Mouse (Mus musculus) embryonic facial prominence, embryonic 13.5 days (tissue): ENCODE data around the gene Ctnnal1. TPM values are rescaled to one million over a fixed set of nuclear protein-coding genes. Genes with fewer than 3 reads are reported as not detected.

Experiments
- ATAC-seq: fragments of 200-750 bp; cut with Nextera tagmentation; 2 replicates; pipeline ENCODE4 v1.8.0; 2017; ENCODE audit warnings: low read depth; ENCODE audit not compliant: insufficient number of reproducible peaks, insufficient read depth, low FRiP score, low TSS enrichment
- H3K27ac ChIP-seq: fragments of 300-500 bp; sonication (generic); 2 replicates; pipeline ENCODE4 v1.5.1; 2015; ENCODE audit warnings: moderate library complexity, mild to moderate bottlenecking, inconsistent platforms
- H3K27me3 ChIP-seq: fragments of 300-500 bp; sonication (generic); 2 replicates; pipeline ENCODE4 v1.6.1; 2015; ENCODE audit warnings: mild to moderate bottlenecking, inconsistent platforms
- H3K36me3 ChIP-seq: fragments of 300-500 bp; sonication (generic); 2 replicates; pipeline ENCODE4 v1.6.1; 2015; ENCODE audit warnings: mild to moderate bottlenecking, inconsistent platforms
- H3K4me1 ChIP-seq: fragments of 300-500 bp; sonication (generic); 2 replicates; pipeline ENCODE4 v1.6.1; 2015; ENCODE audit warnings: inconsistent platforms
- H3K4me2 ChIP-seq: fragments of 300-500 bp; sonication (generic); 2 replicates; pipeline ENCODE4 v1.6.1; 2015; ENCODE audit warnings: moderate library complexity, mild to moderate bottlenecking, inconsistent platforms
- H3K4me3 ChIP-seq: fragments of 300-500 bp; sonication (generic); 2 replicates; pipeline ENCODE4 v1.5.1; 2015; ENCODE audit warnings: mild to moderate bottlenecking, inconsistent platforms
- H3K9ac ChIP-seq: fragments of 300-500 bp; sonication (generic); 2 replicates; pipeline ENCODE4 v1.6.1; 2015; ENCODE audit warnings: mild to moderate bottlenecking, inconsistent platforms
- H3K9me3 ChIP-seq: fragments of 300-500 bp; sonication (generic); 2 replicates; pipeline ENCODE4 v1.6.1; 2016; ENCODE audit warnings: inconsistent platforms
- WGBS: fragments of 180-500 bp; shearing (Covaris S2); methylation state at CpG from one replicate; pipeline ENCODE4 v1.1.7; 2015; ENCODE audit warnings: mixed read lengths; 5-methylcytosine and 5-hydroxymethylcytosine counted together
- polyA plus RNA-seq: library from polyadenylated mRNA; unstranded; fragments of >200 nt; fragmentation: Nextera tagmentation; extraction: Ambion mirVana; gene quantifications from 2 replicates; pipeline ENCODE4 v1.2.1, GENCODE M21; 2015

The Ctnnal1 gene
- polyA plus RNA-seq, 1 experiment from 2014 or later, result 27.7 TPM

GRCm38 (mm10) chr4:56831998-56832397, 33.0 kb downstream of the Ctnnal1 start:
- H3K4me3 ChIP-seq, result no peak overlapping the region
- no peaks in the 10 kb centered on the region for H3K9me3 ChIP-seq
- no peak for ATAC-seq
- H3K36me3 ChIP-seq, result peaks cover 39% of the 10 kb centered on the region
- no peak overlapping the region for H3K9ac ChIP-seq
- no peak overlapping the region for H3K4me2 ChIP-seq
- 0 out of 2 replicates have a peak, but pooled peaks cover 7% of the 10 kb centered on the region for H3K4me1 ChIP-seq
- no peaks in the 10 kb centered on the region for H3K27me3 ChIP-seq
- H3K27ac ChIP-seq, result no peak overlapping the region
- WGBS, result 88% methylated on average over 7 of the region's 7 CpGs

GRCm38 (mm10) chr4:56831013-56831609, 33.9 kb downstream of the Ctnnal1 start:
- Histone ChIP-seq H3K9me3 (no peaks in the 10 kb centered on the region), H3K4me1 (0 out of 2 replicates have a peak, but pooled peaks cover 7% of the 10 kb centered on the region), H3K4me3 (no peak overlapping the region), H3K9ac (no peak overlapping the region), H3K36me3 (peaks cover 32% of the 10 kb centered on the region), H3K27ac (no peak overlapping the region), H3K27me3 (no peaks in the 10 kb centered on the region), H3K4me2 (no peak overlapping the region)
- no peak for ATAC-seq
- WGBS, result 64% methylated on average over 13 of the region's 13 CpGs

DNA sequence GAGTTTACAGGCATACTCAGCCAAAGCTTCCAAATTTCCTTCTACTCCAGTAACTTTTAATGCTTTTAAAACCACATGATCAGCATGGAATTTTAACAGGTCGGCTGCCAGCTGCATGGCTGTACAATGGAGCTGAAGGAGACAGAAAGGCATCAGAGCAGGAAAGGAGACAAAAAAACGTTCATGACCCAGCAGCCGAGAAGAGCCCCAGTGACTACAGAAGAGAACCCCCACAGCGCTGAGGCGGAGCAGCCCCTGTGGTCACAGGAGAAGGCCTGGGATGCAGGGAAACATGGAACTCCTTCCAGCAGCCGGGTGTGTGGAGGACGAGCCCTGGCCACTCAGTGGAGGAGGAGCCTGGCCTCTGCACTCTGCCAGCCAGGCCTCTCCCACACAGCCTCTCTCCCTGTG, 35.5 kb downstream of the Ctnnal1 start:
- peaks cover 27% of the 10 kb centered on the region for H3K36me3 ChIP-seq
- WGBS, result 58% methylated on average over 7 of the region's 7 CpGs
- no peak overlapping the region for H3K4me3 ChIP-seq
- H3K4me2 ChIP-seq, result no peak overlapping the region
- no peak overlapping the region for H3K27ac ChIP-seq
- H3K9ac ChIP-seq, result no peak overlapping the region
- 0 out of 2 replicates have a peak, but pooled peaks cover 7% of the 10 kb centered on the region for H3K4me1 ChIP-seq
- no peaks in the 10 kb centered on the region for H3K9me3 ChIP-seq
- no peaks in the 10 kb centered on the region for H3K27me3 ChIP-seq
- ATAC-seq, result no peak

DNA sequence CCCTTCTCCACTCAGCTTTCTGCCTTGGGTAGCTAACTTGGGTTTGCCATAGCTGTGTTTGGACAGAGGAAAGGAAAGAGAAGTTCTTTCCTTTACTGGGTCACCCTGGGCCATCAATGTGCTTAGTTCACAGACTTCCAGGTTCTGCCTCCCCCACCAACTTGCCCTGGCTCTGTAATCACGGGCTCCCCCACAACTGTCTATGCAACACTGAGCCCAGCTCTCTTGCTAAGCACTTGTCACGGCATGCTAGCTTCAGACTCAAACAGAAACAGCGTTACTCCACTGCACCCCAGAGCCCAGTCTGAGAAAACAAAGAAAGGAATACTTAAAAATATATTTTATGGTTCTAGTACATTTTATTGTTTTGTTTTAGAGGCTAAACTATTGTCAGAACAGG, 36.1 kb downstream of the Ctnnal1 start:
- ATAC-seq, result no peak
- WGBS, result 84% methylated on average over 3 of the region's 3 CpGs
- Histone ChIP-seq H3K4me1 (0 out of 2 replicates have a peak, but pooled peaks cover 7% of the 10 kb centered on the region), H3K4me2 (no peak overlapping the region), H3K9me3 (no peaks in the 10 kb centered on the region), H3K36me3 (peaks cover 27% of the 10 kb centered on the region), H3K27ac (no peak overlapping the region), H3K4me3 (no peak overlapping the region), H3K27me3 (no peaks in the 10 kb centered on the region), H3K9ac (no peak overlapping the region)

DNA sequence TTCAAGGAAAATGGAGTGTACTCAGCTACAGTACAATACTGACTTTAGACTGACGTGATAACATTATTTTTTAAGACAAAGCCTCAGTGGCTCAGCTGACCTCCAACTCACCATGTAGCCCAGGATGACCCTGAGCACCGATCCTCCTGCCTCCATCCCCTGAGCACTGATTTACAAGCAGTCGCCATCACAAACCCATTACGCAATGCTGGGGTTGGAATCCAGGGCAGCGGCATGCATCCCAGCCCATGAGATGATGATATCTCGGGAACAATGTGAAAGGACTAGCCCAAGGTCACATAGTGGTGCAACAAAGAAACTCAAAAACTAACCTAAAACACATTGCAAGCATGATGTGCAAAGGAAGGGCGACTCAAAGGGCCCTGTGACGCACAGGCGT, 40.8 kb downstream of the Ctnnal1 start:
- 0 out of 2 replicates have a peak, but pooled peaks cover under 1% of the 10 kb centered on the region for H3K4me1 ChIP-seq
- no peaks in the 10 kb centered on the region for H3K27me3 ChIP-seq
- H3K36me3 ChIP-seq, result peaks cover 16% of the 10 kb centered on the region
- no peak overlapping the region for H3K4me3 ChIP-seq
- H3K9me3 ChIP-seq, result no peaks in the 10 kb centered on the region
- 91% methylated on average over 9 of the region's 9 CpGs for WGBS
- ATAC-seq, result no peak
- no peak overlapping the region for H3K4me2 ChIP-seq
- no peak overlapping the region for H3K27ac ChIP-seq
- H3K9ac ChIP-seq, result no peak overlapping the region; the same call in 1 of the 2 replicates

GRCm38 (mm10) chr4:56820017-56820550, 44.9 kb downstream of the Ctnnal1 start:
- no peaks in the 10 kb centered on the region for H3K9me3 ChIP-seq
- 0 out of 2 replicates have a peak, but pooled peaks cover 5% of the 10 kb centered on the region for H3K36me3 ChIP-seq
- ATAC-seq, result no peak
- no peak overlapping the region for H3K27ac ChIP-seq
- H3K9ac ChIP-seq, result no peak overlapping the region
- H3K4me3 ChIP-seq, result no peak overlapping the region
- H3K4me2 ChIP-seq, result no peak overlapping the region
- H3K27me3 ChIP-seq, result no peaks in the 10 kb centered on the region
- H3K4me1 ChIP-seq, result no peaks in the 10 kb centered on the region

- Histone ChIP-seq H3K36me3 (peaks cover 16% of the 10 kb centered on the region; the same call in 1 of the 2 replicates), H3K9me3 (no peaks in the 10 kb centered on the region), H3K4me1 (no peaks in the 10 kb centered on the region), H3K27ac (no peak overlapping the region), H3K4me3 (no peak overlapping the region), H3K27me3 (no peaks in the 10 kb centered on the region), H3K9ac (no peak overlapping the region), H3K4me2 (no peak overlapping the region)
- 68% methylated on average over 8 of the region's 8 CpGs for WGBS
- ATAC-seq, result no peak
Observed at GRCm38 (mm10) chr4:56815131-56815530, 49.9 kb downstream of the Ctnnal1 start.

- ATAC-seq, result no peak
- H3K4me3 ChIP-seq, result no peak overlapping the region
- no peak overlapping the region for H3K4me2 ChIP-seq
- no peak overlapping the region for H3K27ac ChIP-seq
- no peak overlapping the region for H3K9ac ChIP-seq
- H3K27me3 ChIP-seq, result no peaks in the 10 kb centered on the region
- H3K36me3 ChIP-seq, result peaks cover 31% of the 10 kb centered on the region
- 81% methylated on average over 4 of the region's 4 CpGs for WGBS
- no peaks in the 10 kb centered on the region for H3K4me1 ChIP-seq
- no peaks in the 10 kb centered on the region for H3K9me3 ChIP-seq
Observed at GRCm38 (mm10) chr4:56812096-56812495, 52.9 kb downstream of the Ctnnal1 start.

GRCm38 (mm10) chr4:56811642-56812041, 53.3 kb downstream of the Ctnnal1 start:
- Histone ChIP-seq H3K9me3 (no peaks in the 10 kb centered on the region), H3K4me2 (no peak overlapping the region), H3K27me3 (no peaks in the 10 kb centered on the region), H3K36me3 (peaks cover 35% of the 10 kb centered on the region), H3K27ac (no peak overlapping the region), H3K4me3 (no peak overlapping the region), H3K4me1 (no peaks in the 10 kb centered on the region), H3K9ac (no peak overlapping the region)
- no peak for ATAC-seq
- 58% methylated on average over 3 of the region's 3 CpGs for WGBS

DNA sequence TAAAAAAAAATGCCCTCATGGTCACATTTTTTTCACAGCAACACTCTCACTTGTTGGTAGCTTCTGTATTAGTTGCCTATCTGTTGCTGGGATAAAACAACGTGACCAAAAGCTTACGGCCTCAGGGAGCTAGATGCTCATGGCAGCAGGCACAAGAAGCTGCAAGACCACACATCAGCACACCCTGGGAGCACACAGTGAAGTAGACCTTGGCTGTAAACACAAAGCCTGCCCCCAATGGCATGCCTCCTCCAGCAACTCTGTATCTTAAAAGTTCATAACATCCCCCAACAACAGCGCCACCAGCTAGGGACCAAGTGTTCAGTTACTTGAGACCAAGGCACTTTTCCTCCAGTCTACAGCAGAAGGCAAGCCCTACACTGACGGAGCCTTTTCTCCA, 55.9 kb downstream of the Ctnnal1 start:
- no peak overlapping the region for H3K9ac ChIP-seq
- H3K9me3 ChIP-seq, result no peaks in the 10 kb centered on the region
- H3K4me2 ChIP-seq, result no peak overlapping the region
- peaks cover 2% of the 10 kb centered on the region; the same call in 1 of the 2 replicates for H3K4me1 ChIP-seq
- H3K36me3 ChIP-seq, result peaks cover 51% of the 10 kb centered on the region
- no peak overlapping the region for H3K4me3 ChIP-seq
- H3K27me3 ChIP-seq, result no peaks in the 10 kb centered on the region
- WGBS, result 81% methylated on average over 4 of the region's 4 CpGs
- ATAC-seq, result no peak
- no peak overlapping the region for H3K27ac ChIP-seq

GRCm38 (mm10) chr4:56802669-56803150, 62.3 kb downstream of the Ctnnal1 start:
- Histone ChIP-seq H3K4me3 (peak overlapping the region; percentile 94), H3K27ac (peak overlapping the region; percentile 80), H3K4me1 (peaks cover 26% of the 10 kb centered on the region), H3K4me2 (peak overlapping the region; percentile 84), H3K36me3 (peaks cover 53% of the 10 kb centered on the region), H3K9ac (peak overlapping the region; percentile 97), H3K27me3 (no peaks in the 10 kb centered on the region), H3K9me3 (no peaks in the 10 kb centered on the region)
- ATAC-seq, result no peak
- 2% methylated on average over 25 of the region's 25 CpGs for WGBS
